Mouse (Mus musculus) cortical plate, adult 2 months (tissue): Measurements from ENCODE around the gene 4933428G20Rik.

Experiments used
- CTCF ChIP-seq: fragments of 200-500 bp; IDR thresholded peaks from 2 replicates; pipeline ENCODE4 v1.5.1; 2011; ENCODE audit warnings: mild to moderate bottlenecking, control low read depth, low read length; ENCODE audit not compliant: insufficient read depth; ENCODE audit errors: extremely low read depth
- POLR2A ChIP-seq: fragments of 200-500 bp; IDR thresholded peaks from 2 replicates; pipeline ENCODE4 v1.6.1; 2011; ENCODE audit warnings: mild to moderate bottlenecking, low read length, control low read depth; ENCODE audit not compliant: insufficient read depth; ENCODE audit errors: extremely low read depth

- TF ChIP-seq CTCF (no peak), POLR2A (no peak)
Measured at GRCm38 (mm10) chr11:97441658-97442125, 58.4 kb downstream of the 4933428G20Rik start.
